Mouse (Mus musculus) liver, postnatal 0 days (tissue): ENCODE results near the gene Acsbg2.
A peak's percentile ranks its signal among the peaks of the same experiment; 100 is the strongest.

ENCODE experiments used
- CTCF ChIP-seq: sonication (generic); IDR thresholded peaks from 2 replicates; pipeline ENCODE4 v1.5.1; 2016; ENCODE audit warnings: antibody characterized with exemption, low read depth
- EP300 ChIP-seq: IDR thresholded peaks from 2 replicates; pipeline ENCODE4 v1.6.1; 2016; ENCODE audit warnings: antibody characterized with exemption, low read depth, mild to moderate bottlenecking

- TF ChIP-seq CTCF (no peak), EP300 (peak; percentile 95)
Measured at GRCm38 (mm10) chr17:56793614-56794319, 80.5 kb downstream of the Acsbg2 start.
